Mouse (Mus musculus): Measurements from ENCODE around the gene Swi5.

DNA sequence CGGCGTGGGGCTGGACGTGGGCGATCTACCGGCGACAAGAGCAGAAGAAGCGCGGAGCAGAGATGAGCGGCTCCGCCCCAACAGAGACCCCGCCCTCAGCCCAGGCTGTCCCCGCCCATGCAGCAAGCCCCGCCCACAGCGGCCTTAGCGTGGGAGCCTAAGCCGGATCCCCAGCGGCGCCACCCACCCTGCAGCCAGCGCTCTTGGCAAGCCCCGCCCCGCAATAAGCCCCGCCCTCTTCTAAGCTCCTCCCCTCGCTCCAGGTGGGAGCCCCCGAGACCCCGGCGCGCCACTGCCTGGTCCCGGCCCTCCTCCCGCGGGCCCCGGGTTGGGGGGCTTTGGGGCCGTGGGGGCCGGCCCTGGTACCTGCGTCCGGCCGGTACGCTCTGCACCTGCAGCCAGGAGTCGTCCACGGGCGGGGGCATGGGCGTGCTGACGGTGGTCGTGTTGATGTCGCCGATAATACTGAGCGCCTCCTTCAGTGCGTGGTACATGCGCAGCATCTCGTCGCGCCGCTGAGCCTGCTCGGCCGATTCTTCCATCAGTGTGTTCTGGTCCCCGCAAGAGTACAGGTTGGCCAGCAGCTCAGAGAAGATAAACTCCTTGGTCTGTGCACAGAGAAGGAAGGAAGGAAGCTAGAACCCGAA, 24.6 kb upstream of the Swi5 start:
- no peak for TF ChIP-seq MAFK (IDR thresholded peaks at IDR 0.05; ENCODE audit: insufficient read depth, low read depth, low read length)
- TF ChIP-seq ZNF384 (IDR thresholded peaks at IDR 0.05; ENCODE audit: low read depth, low read length), result no peak
- TF ChIP-seq ZC3H11A (IDR thresholded peaks at IDR 0.05; ENCODE audit: borderline replicate concordance, low read depth, low read length), result no peak

All from ES-E14 (cell line).